Mouse (Mus musculus) macrophage (primary cell): ENCODE results near the gene Snapc1. TPM values are rescaled to one million over a fixed set of nuclear protein-coding genes. Genes with fewer than 3 reads are reported as not detected.

Experiments
- H3K27ac ChIP-seq: fragments of 350-480 bp; formaldehyde crosslinking; 2 replicates; pipeline ENCODE4 v1.9.0; 2021
- H3K36me3 ChIP-seq: fragments of 350-480 bp; formaldehyde crosslinking; 2 replicates; pipeline ENCODE4 v1.9.0; 2021; ENCODE audit errors: inconsistent target
- H3K4me3 ChIP-seq: fragments of 350-480 bp; formaldehyde crosslinking; 2 replicates; pipeline ENCODE4 v1.9.0; 2021; ENCODE audit errors: inconsistent target
- H3K79me2 ChIP-seq: fragments of 350-480 bp; formaldehyde crosslinking; 2 replicates; pipeline ENCODE4 v1.9.0; 2021; ENCODE audit errors: inconsistent target
- WGBS: methylation state at CpG from one replicate; pipeline ENCODE4 v1.1.7; 2026; ENCODE audit warnings: inconsistent platforms; ENCODE audit not compliant: missing documents; 5-methylcytosine and 5-hydroxymethylcytosine counted together
- polyA plus RNA-seq: library from polyadenylated mRNA; stranded (reverse); fragments of 250-400 nt; gene quantifications from 3 replicates; pipeline ENCODE4 v1.2.4, GENCODE M21; 2018; ENCODE audit warnings: inconsistent platforms
- total RNA-seq, 78 experiments: library from RNA; depleted of rRNA; stranded (reverse); fragments of 250-400 nt; gene quantifications; 1 replicate in 9 of 78; 2 replicates in 24 of 78; 3 replicates in 43 of 78; 4 replicates in 2 of 78; pipeline ENCODE4 v1.2.4; 2018; ENCODE audit warnings: inconsistent platforms in 56 of 78

Gene Snapc1
- 10 to 100 TPM; 12.3 to 58.5 (median 35.5) TPM for total RNA-seq (2018; cell fraction: chromatin; rRNA removed)
- 1 to 10 TPM; 4.8 to 9.6 (median 6.0) TPM for total RNA-seq (2018; cell fraction: cytosol; rRNA removed)
- 10 to 100 TPM in 23 of 26 experiments, 1 to 10 TPM in 3; 6.8 to 35.3 (median 16.5) TPM for total RNA-seq (2018; cell fraction: nucleus; rRNA removed)
- polyA plus RNA-seq = 7.9 to 11.0 TPM (median 8.6 TPM) in 3 replicates

DNA sequence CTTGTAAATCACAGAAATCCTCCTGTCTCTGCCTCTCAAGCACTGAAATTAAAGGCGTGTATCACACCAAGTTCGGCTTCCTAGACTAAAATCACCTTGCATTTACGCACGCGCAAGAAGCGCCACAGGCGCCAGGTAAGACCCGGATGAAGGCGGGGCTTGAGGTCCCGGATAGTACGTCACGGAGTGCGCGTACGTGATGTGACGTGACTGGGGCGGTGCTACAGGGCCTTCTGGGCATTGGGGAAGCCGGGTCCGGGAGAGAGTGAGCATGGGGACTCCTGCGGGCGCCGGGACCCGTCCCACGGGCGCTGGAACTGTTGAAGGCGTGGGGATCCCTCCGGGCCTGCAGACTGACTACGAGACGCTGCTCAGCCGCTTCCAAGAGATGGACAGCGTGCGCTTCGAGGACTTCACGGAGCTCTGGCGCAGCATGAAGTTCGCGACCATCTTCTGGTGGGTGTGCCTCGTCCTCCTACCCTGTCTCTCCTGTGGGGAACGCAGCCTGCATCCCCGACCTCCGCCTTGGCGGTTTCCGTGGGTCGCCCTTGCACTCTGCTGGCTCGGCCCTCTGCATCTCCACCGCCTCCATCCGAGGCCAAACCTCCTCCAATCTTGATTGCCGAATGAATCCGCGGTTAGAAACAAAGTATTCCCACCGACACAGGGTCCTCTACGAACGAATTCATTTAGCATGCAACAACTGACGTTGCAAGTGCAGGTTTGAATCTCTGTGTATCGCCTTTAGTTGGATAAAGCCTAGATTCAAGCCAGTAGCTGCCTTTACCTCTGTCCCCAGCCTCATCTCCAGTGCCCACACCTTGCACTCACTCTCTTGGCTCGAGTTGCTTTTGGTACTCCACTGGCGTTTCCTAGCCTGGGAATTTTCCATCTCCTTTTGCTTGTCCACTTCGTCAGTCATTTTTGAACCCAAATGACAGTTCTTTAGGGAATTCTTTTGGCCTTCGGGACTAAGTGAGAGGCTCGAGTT, at the start of gene Snapc1:
Gene Snapc1 (plus strand): TSS at position 191 of the 991 bp plus-strand sequence.
- WGBS = 1% methylated on average over 58 of the region's 60 CpGs
- peak within 1 kb of the TSS; percentile 35 for H3K27ac ChIP-seq
- peaks cover 15% of the 10 kb centered on the region; the same call in 1 of the 2 replicates for H3K36me3 ChIP-seq
- H3K4me3 ChIP-seq = peak within 1 kb of the TSS; percentile 94
- peaks cover 25% of the 10 kb centered on the region for H3K79me2 ChIP-seq

DNA sequence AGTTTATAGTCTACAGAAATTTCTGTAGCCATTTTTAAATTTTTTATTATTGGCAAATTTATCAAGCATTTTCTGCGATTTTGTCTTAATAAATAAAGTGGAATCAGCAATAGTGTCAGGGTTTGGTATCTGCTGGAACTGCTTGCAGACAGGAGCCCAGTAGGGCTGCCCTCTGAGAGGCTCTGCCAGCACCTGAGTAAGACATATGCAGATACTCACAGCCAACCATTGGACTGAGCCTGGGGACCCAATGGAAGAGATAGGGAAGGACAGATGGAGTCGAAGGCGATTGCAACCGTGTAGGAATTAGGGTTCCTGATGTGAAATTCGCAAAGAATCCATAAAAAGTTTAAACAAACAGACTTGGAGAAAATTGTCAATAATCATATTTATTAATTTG, 45.8 kb upstream of the Snapc1 start:
- 90% methylated on average over 5 of the region's 5 CpGs for WGBS
- Histone ChIP-seq H3K4me3 (no peak overlapping the region), H3K79me2 (peaks cover 100% of the 10 kb centered on the region)

DNA sequence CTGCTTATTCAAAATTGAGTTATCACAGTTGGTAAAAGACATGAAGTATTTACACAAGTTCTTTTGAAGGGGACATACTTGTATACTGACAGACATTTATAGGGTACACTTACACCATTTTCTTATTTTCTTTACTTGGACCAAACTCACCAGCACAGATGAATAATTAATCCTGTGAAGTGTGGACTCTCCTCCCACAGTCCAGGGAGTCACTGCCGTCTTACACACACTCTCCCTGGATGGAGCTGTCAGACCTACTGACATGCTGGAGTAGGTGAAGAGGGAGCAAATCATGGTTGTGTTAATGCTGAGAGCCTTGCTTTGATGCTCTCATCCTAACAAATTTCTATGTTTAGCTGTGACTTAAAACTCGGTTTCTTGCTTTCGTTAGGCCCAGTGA, 34.0 kb upstream of the Snapc1 start:
- Histone ChIP-seq H3K4me3 (no peak overlapping the region), H3K79me2 (peaks cover 18% of the 10 kb centered on the region), H3K36me3 (peaks cover 56% of the 10 kb centered on the region), H3K27ac (no peak overlapping the region)
- 92% methylated on average over 3 of the region's 3 CpGs for WGBS

More for the DNA sequence above, 45.8 kb upstream of the Snapc1 start:
- no peak overlapping the region for H3K27ac ChIP-seq
- H3K36me3 ChIP-seq = no peaks in the 10 kb centered on the region

DNA sequence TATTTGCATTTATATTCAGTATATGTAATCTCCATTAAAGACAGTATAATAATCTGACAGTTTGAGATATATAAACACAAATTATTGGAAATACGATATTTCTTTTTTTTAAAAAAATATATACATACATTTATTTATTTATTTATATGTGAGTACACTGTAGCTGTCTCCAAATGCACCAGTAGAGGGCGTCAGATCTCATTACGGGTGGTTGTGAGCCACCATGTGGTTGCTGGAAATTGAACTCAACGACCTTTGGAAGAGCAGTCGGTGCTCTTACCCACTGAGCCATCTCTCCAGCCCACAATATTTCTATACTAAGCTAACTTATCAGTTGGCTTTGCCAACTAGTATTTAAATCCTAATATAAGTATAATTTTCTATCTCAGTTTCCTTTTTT, 33.0 kb upstream of the Snapc1 start:
- no peak overlapping the region for H3K4me3 ChIP-seq
- H3K79me2 ChIP-seq = peaks cover 8% of the 10 kb centered on the region; the same call in 1 of the 2 replicates
- no peak overlapping the region for H3K27ac ChIP-seq
- whole genome bisulfite sequencing = 35% methylated on average over 5 of the region's 5 CpGs
- peaks cover 65% of the 10 kb centered on the region for H3K36me3 ChIP-seq

DNA sequence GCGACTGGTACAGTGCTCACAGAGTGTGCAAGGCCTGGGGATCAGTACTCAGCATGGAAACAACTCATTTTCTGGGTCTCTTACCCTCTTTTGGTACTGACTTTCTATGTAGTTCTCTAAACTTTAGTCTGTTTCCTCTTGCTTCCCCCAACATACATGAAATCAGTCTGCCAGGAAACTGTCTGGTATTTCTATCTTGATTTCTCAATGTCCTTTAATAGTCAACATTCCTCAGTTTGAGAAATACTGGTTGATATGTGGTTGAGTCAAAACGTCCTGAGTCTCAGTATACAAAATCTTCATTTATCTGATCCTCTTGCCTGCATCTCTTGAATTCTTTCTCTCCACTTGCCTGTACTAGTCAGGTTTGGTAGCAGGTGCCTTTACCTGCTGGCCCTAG, 29.8 kb upstream of the Snapc1 start:
- WGBS = 53% methylated on average over 2 of the region's 2 CpGs
- Histone ChIP-seq H3K4me3 (no peak overlapping the region), H3K27ac (no peak overlapping the region), H3K79me2 (no peaks in the 10 kb centered on the region), H3K36me3 (peaks cover 77% of the 10 kb centered on the region)

DNA sequence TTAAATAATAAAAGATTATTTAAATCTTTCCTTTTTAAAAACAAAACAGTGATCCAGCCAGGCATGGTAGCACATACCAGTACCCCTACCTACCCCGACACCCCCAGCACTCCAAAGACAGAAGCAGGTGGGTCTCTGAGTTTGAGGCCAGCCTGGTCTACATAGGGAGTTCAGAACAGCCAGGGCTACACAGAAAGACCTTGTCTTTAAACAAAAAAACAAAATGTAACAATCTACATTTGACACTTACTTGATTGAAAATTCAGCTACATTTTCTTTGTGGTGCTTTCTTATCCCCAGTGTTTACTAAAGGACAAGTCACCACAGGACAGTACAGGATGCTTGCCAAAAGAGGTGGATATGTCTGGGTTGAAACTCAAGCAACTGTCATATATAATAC, 26.9 kb upstream of the Snapc1 start, which contains the start of gene Gm49321:
Gene Gm49321 (plus strand): TSS at position 301 of the 400 bp plus-strand sequence.
- H3K27ac ChIP-seq = no peak within 1 kb of the TSS
- H3K36me3 ChIP-seq = peaks cover 67% of the 10 kb centered on the region
- H3K79me2 ChIP-seq = no peaks in the 10 kb centered on the region
- H3K4me3 ChIP-seq = no peak within 1 kb of the TSS
- WGBS = 100% methylated on average over 1 of the region's 1 CpGs

DNA sequence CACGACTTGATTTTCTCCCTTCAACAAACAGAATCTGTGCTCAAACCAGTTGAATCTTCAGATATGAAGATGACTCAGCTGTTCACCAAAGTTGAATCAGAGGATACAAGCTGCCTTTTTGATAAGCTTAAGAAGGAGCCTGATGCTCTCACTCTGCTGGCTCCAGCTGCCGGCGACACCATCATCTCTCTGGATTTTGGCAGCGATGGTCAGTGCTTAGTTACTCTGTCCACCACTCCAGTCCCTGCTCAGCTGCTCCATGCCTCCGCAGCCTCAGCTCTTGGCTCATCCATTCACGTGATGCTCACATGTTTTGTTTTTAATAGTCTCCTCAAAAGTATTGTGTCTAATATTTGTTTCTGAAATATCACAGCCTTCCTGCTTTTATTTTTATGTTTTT, 24.7 kb upstream of the Snapc1 start:
- WGBS = 94% methylated on average over 6 of the region's 6 CpGs
- Histone ChIP-seq H3K79me2 (no peaks in the 10 kb centered on the region), H3K36me3 (peaks cover 77% of the 10 kb centered on the region), H3K27ac (no peak overlapping the region), H3K4me3 (no peak overlapping the region)

DNA sequence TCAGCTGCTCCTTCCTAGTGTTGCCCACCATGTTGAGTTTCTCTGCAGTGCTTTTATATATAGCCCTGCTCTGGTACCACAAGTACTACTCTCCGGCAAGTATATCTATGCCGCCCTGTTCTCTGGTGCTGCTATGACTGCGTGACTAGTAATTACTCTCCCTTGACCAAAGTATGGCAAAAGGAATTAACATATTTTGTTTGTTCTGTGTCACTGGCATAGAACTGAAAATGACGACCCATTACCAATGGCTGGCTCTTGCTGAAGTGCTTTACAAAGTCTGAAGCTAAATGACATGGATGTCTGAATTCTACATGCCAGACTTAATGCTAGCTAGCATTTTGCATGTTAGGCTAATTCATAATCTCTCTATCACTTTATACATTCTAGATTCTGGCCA, 15.9 kb upstream of the Snapc1 start:
- Histone ChIP-seq H3K36me3 (peaks cover 33% of the 10 kb centered on the region; the same call in 1 of the 2 replicates), H3K79me2 (no peaks in the 10 kb centered on the region), H3K4me3 (no peak overlapping the region), H3K27ac (no peak overlapping the region)
- 98% methylated on average over 4 of the region's 4 CpGs for WGBS

DNA sequence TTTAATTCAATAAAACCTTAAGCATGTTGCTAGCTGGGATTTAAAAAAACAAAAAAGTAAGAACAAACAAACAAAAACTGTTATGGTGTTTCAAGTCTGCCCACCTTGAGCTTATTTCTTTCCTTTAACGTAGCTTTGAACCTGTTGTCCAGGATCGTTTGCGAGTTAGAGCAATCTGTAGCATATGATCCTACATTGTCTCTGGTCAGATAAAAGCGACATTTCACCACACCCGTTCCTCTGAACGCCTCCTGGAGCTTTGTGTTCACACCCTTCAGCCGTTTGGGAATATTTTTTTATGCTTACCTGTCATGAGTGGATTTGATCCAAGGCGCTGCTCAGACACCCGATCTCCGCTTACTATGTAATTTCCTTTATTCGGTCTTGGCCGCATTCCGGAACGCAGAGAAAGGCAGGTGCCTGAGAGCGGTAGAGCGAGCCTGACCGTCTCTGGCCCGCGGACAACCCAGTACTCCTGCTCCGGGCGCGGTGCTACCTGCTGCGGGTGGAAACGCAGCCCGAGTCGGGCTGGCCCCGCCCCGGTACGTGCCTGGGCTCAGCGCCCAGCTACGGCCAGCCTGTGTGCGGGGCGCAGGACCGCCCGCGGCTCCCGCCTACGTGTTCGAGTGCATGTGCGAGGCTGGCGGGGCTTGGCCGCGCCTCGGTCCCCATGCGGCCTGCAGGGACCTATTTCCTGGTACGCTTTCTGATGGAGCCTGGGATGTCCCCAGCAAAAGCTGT, 14.8 kb upstream of the Snapc1 start:
- no peak overlapping the region; the same call in 1 of the 2 replicates for H3K4me3 ChIP-seq
- H3K27ac ChIP-seq = no peak overlapping the region
- H3K36me3 ChIP-seq = peaks cover 23% of the 10 kb centered on the region; the same call in 1 of the 2 replicates
- no peaks in the 10 kb centered on the region for H3K79me2 ChIP-seq
- 31% methylated on average over 45 of the region's 46 CpGs for WGBS

DNA sequence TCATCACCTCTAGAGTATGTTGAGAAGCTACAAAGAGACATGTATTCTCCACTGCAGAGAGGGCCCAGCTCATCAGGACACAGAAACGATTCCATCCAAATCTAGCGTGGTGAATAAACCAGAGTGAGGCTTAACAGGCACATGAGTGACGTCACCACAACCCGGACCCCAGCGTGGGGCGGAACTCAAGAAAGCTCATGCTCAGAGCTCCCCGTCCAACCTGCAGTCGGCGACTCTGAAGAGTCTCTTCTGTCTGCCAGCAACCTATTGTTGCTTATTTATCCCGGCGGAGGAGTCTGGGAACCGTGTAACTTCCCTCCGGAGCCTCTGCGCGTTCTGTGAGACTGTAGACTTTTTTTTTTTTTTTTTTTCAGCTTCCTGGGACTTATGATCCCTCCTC, 11.4 kb upstream of the Snapc1 start:
- WGBS = 18% methylated on average over 15 of the region's 15 CpGs
- H3K4me3 ChIP-seq = no peak overlapping the region

DNA sequence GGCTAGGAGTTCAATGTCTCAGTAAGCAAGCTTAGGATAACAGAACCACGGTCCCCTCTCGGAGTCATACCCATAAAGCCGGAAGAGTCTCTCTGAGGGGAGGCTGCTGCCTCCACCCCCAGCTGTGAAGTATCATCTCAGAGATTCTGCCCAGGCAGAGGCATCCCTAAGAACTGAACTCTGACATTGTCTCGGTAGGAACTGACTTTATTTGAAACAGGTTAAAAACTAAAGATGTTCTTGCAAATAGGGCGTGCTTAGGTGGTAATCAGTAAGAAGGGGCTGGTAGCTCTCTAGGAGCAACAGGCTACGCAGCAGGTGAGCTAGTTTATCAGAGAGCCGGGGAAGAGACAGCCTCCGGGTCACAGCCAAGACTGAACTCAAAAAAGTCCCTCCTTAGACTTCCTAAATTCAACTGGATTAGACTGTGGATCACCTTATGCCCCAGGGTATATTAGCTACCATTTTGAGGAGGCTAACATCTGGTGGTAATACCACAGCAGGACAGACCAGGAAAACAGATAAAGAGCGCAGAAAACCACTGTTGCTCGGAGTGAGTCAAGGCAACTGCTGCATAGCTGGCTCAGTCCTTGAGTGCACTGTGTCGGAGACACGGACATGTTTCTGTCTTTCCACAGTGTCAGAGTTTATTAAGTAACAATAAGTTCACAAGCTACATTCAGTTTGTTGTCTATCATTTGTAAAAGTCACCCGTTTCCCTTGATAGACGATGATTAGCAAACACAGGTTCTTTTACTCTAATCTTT, 10.7 kb upstream of the Snapc1 start:
- 54% methylated on average over 14 of the region's 14 CpGs for WGBS
- Histone ChIP-seq H3K27ac (no peak overlapping the region), H3K4me3 (no peak overlapping the region), H3K79me2 (no peaks in the 10 kb centered on the region), H3K36me3 (no peaks in the 10 kb centered on the region)

More for the DNA sequence above, 11.4 kb upstream of the Snapc1 start:
- H3K36me3 ChIP-seq = no peaks in the 10 kb centered on the region
- no peak overlapping the region for H3K27ac ChIP-seq
- H3K79me2 ChIP-seq = no peaks in the 10 kb centered on the region

DNA sequence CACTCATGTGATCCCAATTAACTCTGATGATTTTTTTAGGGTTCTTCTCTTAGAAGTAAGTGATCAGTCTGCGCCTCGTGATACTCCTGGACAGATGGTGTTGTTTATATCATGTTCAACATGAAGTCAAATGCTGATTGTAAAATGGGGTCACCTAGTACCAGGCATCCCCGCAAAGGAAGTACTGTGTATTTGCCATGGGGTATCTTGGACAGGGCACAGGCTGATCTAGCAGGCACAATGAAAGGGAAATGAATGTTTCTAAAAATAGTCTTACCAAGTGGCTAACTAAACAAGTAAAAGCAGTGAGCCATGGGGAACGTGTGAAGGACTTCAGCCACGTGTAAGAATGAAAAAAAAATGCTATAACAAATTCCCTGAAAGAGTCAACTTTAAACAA, 9.5 kb upstream of the Snapc1 start:
- Histone ChIP-seq H3K36me3 (no peaks in the 10 kb centered on the region), H3K27ac (no peak overlapping the region), H3K79me2 (no peaks in the 10 kb centered on the region), H3K4me3 (no peak overlapping the region)
- WGBS = 49% methylated on average over 5 of the region's 5 CpGs

DNA sequence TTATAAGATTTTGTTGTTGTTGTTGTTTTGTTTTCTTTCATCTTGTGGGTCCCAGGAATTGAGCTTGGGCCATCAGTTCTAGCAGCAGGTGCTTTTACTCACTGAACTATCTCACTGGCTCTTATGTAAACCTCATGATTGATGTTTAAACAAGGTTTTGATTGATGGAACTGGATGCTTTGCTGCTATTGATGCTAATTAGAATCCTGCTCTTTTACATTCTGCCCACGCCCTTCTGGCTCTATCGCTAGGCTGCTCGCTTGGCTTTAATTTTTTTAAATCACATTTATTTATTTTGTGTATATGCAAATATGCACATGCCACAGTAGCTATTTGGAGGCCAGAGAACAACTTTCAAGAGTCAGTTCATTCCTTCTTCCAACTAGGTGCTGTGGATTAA, 6.6 kb upstream of the Snapc1 start:
- Histone ChIP-seq H3K27ac (no peak overlapping the region), H3K79me2 (no peaks in the 10 kb centered on the region), H3K36me3 (no peaks in the 10 kb centered on the region), H3K4me3 (no peak overlapping the region)
- 100% methylated on average over 3 of the region's 3 CpGs for WGBS

DNA sequence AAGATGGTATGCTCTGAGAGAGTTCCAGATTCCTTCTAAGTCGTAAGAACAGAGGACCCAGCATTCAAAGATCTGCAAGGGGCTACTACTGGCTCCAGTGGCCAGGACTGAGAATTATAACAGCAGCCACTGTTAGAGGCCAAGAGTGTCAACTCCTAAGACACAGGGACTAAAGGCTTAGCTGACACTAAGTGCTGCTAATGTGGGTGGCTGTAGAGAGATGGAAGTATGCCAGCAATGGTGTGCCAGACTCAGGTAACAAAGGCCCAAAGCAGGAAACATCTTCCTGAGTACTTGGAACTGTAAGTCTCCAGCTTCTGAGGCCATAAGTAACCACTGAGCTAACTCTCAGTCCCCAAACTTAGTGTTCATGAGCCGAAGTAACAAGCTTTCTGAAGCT, 5.5 kb upstream of the Snapc1 start:
- 97% methylated on average over 2 of the region's 2 CpGs for WGBS
- Histone ChIP-seq H3K27ac (no peak overlapping the region), H3K4me3 (no peak overlapping the region), H3K79me2 (no peaks in the 10 kb centered on the region), H3K36me3 (no peaks in the 10 kb centered on the region)
